Mouse (Mus musculus): ENCODE results near the gene Pam. TPM values are rescaled to one million over a fixed set of nuclear protein-coding genes. Genes with fewer than 3 reads are reported as not detected.

Gene Pam
- total and polyA plus RNA-seq, 2 experiments from 2014 or later = 46.6 to 125 TPM

DNA sequence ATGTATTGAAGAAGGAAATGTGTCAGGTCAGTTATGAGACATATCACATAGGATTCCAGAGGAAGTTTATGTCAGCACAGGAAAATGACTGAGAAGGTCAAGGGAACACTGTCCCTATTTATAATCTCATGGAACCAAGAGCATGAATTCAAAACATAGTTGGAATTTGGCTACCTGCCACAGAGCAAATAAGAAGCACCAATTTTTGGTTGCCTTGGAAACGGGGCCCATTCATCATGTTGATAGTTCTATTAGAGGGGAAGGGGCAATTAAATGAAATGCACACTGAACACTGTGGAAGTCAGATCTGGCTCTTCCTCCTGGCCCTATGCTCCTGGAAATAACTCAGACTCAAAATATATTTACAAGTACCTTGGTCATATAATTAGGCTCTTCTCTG is 173.6 kb downstream of the Pam start:
- H3K27ac ChIP-seq (ENCODE audit: low read depth, low read length) = no peak overlapping the region
- H3K9me3 ChIP-seq (ENCODE audit: low read length) = no peaks in the 10 kb centered on the region
- DNase-seq (ENCODE audit: low spot score) (no peak), ATAC-seq (ENCODE audit: low FRiP score) (no peak)
- H3K9ac ChIP-seq (replicated peaks; ENCODE audit: low read length, poor library complexity, severe bottlenecking) = no peak overlapping the region
- no peak overlapping the region for H3K4me3 ChIP-seq (ENCODE audit: low read depth, low read length)
- 87% methylated on average over 1 of the region's 1 CpGs for WGBS
- no peak for TF ChIP-seq CTCF (IDR thresholded peaks at IDR 0.05)
- H3K4me1 ChIP-seq (ENCODE audit: insufficient read depth, low read length) = no peaks in the 10 kb centered on the region
- no peak overlapping the region for H3K4me2 ChIP-seq (ENCODE audit: low read depth, low read length, poor library complexity, severe bottlenecking)
- H3K27me3 ChIP-seq (ENCODE audit: insufficient read depth, low read length) = no peaks in the 10 kb centered on the region
- no peaks in the 10 kb centered on the region for H3K36me3 ChIP-seq (ENCODE audit: insufficient read depth, low read length)

DNA sequence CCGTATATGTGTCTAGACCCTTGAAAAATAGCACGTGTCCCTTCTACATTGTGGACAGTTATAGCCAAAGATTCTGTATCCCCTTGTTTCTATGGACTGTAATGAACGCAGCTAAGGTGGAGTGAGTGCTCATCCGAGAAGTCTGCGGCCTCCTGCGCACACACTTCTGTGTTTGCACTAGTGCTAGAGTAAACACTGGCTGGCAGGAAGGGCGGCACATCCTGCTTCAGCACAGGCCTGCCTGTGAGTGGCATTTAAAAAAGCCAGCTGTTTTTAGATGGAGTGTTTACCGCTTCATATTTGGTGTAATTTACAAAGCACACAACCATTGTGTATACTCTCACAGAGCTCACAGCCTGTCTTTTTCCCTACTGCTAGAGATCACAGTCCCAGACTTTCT is 177.0 kb downstream of the Pam start:
- WGBS = 81% methylated on average over 8 of the region's 8 CpGs
- Histone ChIP-seq H3K4me2 (ENCODE audit: low read depth, low read length, poor library complexity, severe bottlenecking) (no peak overlapping the region), H3K4me1 (ENCODE audit: insufficient read depth, low read length) (no peaks in the 10 kb centered on the region; the same call in 1 of the 2 replicates), H3K9me3 (ENCODE audit: low read length) (no peaks in the 10 kb centered on the region), H3K27ac (ENCODE audit: low read depth, low read length) (no peak overlapping the region), H3K4me3 (ENCODE audit: low read depth, low read length) (no peak overlapping the region), H3K27me3 (ENCODE audit: insufficient read depth, low read length) (no peaks in the 10 kb centered on the region), H3K9ac (replicated peaks; ENCODE audit: low read length, poor library complexity, severe bottlenecking) (no peak overlapping the region; the same call in 1 of the 2 replicates), H3K36me3 (ENCODE audit: insufficient read depth, low read length) (no peaks in the 10 kb centered on the region)
- no peak for TF ChIP-seq CTCF (IDR thresholded peaks at IDR 0.05)
- ATAC-seq (ENCODE audit: low FRiP score) = no peak
- no peak for DNase-seq (ENCODE audit: low spot score)

DNA sequence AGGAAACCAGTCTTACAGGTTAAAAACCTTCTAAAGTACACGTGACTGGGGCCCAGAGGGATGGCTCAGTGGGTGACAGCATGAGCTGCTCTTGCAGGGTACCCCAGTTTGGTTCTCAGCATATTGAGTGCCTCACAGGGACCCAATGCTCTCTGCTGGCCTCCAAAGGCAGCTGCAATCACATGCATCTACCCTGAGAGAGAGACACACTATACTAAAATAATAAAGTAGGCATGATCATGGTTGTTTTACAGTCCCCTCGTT is 178.5 kb downstream of the Pam start:
- H3K4me1 ChIP-seq (ENCODE audit: insufficient read depth, low read length) = no peaks in the 10 kb centered on the region; the same call in 1 of the 2 replicates
- DNase-seq (ENCODE audit: low spot score) = no peak
- H3K4me2 ChIP-seq (ENCODE audit: low read depth, low read length, poor library complexity, severe bottlenecking) = no peak overlapping the region
- no peak overlapping the region for H3K4me3 ChIP-seq (ENCODE audit: low read depth, low read length)
- H3K36me3 ChIP-seq (ENCODE audit: insufficient read depth, low read length) = no peaks in the 10 kb centered on the region
- H3K9ac ChIP-seq (replicated peaks; ENCODE audit: low read length, poor library complexity, severe bottlenecking) = no peak overlapping the region
- no peaks in the 10 kb centered on the region for H3K27me3 ChIP-seq (ENCODE audit: insufficient read depth, low read length)
- 61% methylated on average over 2 of the region's 2 CpGs for WGBS
- no peaks in the 10 kb centered on the region for H3K9me3 ChIP-seq (ENCODE audit: low read length)
- ATAC-seq (ENCODE audit: low FRiP score) = peak; percentile 69; the same call in 1 of the 2 replicates
- H3K27ac ChIP-seq (ENCODE audit: low read depth, low read length) = peak overlapping the region; percentile 63
- TF ChIP-seq CTCF (IDR thresholded peaks at IDR 0.05) = 0 out of 2 replicates have a peak, but pooled peaks have one; percentile 15

DNA sequence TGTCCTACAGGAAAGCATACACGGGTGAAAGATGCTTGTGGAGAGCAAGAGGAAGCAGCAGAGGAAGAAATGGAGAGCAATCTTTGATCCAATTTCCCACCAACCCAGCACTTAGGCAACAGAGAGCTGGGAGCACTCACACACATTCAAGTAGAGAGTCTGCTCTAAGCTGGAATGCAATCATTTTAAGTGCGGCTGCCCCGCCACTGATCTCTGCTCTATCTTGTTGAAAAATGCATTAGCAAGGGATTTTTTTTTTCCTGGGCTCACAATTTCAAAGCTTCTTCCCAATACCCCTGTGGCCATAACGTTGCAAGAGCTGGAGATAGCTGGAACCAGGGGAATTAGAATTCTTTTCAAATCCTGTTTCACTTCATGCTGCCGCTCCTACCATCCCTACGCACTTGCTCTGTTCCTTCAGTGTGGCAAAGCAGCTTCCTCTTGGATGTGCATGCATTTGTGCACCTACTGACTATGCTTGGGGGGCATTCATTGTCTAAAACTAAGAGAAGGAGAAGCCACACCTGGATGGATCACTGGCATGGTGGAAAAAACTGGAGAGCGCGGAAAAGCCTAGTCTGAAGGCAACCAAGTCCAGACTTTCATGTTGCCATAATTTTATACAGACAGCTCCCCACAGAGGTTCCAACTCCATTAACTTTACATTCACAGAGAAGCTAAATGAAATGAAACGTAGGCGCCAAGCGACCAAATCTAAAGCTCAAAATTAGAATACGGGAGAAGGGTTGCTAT is 179.1 kb downstream of the Pam start:
- H3K9me3 ChIP-seq (ENCODE audit: low read length) = no peaks in the 10 kb centered on the region
- H3K4me1 ChIP-seq (ENCODE audit: insufficient read depth, low read length) = no peaks in the 10 kb centered on the region; the same call in 1 of the 2 replicates
- DNase-seq (ENCODE audit: low spot score) = no peak
- peak; percentile 70 for ATAC-seq (ENCODE audit: low FRiP score)
- no peak overlapping the region for H3K4me2 ChIP-seq (ENCODE audit: low read depth, low read length, poor library complexity, severe bottlenecking)
- H3K9ac ChIP-seq (replicated peaks; ENCODE audit: low read length, poor library complexity, severe bottlenecking) = no peak overlapping the region; the same call in 1 of the 2 replicates
- no peak for TF ChIP-seq CTCF (IDR thresholded peaks at IDR 0.05)
- WGBS = 45% methylated on average over 12 of the region's 12 CpGs
- H3K4me3 ChIP-seq (ENCODE audit: low read depth, low read length) = no peak overlapping the region
- peak overlapping the region; percentile 63 for H3K27ac ChIP-seq (ENCODE audit: low read depth, low read length)
- no peaks in the 10 kb centered on the region for H3K27me3 ChIP-seq (ENCODE audit: insufficient read depth, low read length)
- no peaks in the 10 kb centered on the region for H3K36me3 ChIP-seq (ENCODE audit: insufficient read depth, low read length)

DNA sequence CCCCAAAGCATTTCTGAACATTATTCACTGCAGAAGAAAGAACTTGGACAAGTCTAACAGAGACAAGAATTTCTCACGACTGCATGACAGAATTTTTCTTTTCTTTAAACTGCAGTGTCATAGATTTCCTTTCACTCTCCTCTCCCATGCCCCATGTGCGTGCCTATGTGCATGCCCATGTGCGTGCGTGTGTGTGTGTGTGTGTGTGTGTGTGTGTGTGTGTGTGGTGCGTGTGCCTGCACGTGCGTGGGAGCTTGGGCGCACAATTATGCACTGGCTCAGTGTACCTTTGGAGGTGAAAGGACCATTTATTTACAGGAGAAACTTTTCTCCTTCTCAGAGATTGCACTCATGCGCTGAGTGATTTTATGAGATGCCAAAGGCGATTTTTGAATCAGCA is 179.7 kb downstream of the Pam start:
- DNase-seq (ENCODE audit: low spot score) (no peak), ATAC-seq (ENCODE audit: low FRiP score) (no peak)
- no peak for TF ChIP-seq CTCF (IDR thresholded peaks at IDR 0.05)
- no peaks in the 10 kb centered on the region for H3K27me3 ChIP-seq (ENCODE audit: insufficient read depth, low read length)
- H3K27ac ChIP-seq (ENCODE audit: low read depth, low read length) = peak overlapping the region; percentile 57; the same call in 1 of the 2 replicates
- H3K4me1 ChIP-seq (ENCODE audit: insufficient read depth, low read length) = no peaks in the 10 kb centered on the region; the same call in 1 of the 2 replicates
- no peaks in the 10 kb centered on the region for H3K9me3 ChIP-seq (ENCODE audit: low read length)
- no peak overlapping the region for H3K4me2 ChIP-seq (ENCODE audit: low read depth, low read length, poor library complexity, severe bottlenecking)
- H3K4me3 ChIP-seq (ENCODE audit: low read depth, low read length) = no peak overlapping the region
- H3K9ac ChIP-seq (replicated peaks; ENCODE audit: low read length, poor library complexity, severe bottlenecking) = no peak overlapping the region
- WGBS = 74% methylated on average over 10 of the region's 10 CpGs
- H3K36me3 ChIP-seq (ENCODE audit: insufficient read depth, low read length) = no peaks in the 10 kb centered on the region

DNA sequence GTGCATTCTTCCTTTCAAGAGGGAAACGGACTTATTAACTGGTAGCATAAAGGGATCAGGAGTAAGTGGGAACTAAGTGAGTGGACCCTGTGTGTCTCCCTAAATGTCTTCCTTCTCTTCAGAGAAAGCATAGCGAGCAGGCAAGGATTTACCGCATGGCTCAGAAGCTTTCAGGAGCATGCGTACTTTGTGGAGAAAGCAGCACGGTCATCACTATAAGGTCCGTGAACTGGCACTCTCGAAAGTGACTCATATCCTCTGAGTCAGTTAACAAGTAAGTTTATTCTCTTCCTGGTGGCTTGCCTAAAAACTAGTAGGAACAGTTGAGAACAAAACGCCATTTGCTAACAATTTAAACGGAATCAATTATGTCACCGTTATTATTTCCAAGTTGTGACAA is 184.6 kb downstream of the Pam start:
- Histone ChIP-seq H3K27ac (ENCODE audit: low read depth, low read length) (no peak overlapping the region), H3K4me2 (ENCODE audit: low read depth, low read length, poor library complexity, severe bottlenecking) (no peak overlapping the region), H3K27me3 (ENCODE audit: insufficient read depth, low read length) (no peaks in the 10 kb centered on the region), H3K4me1 (ENCODE audit: insufficient read depth, low read length) (no peaks in the 10 kb centered on the region), H3K9ac (replicated peaks; ENCODE audit: low read length, poor library complexity, severe bottlenecking) (no peak overlapping the region), H3K4me3 (ENCODE audit: low read depth, low read length) (no peak overlapping the region), H3K9me3 (ENCODE audit: low read length) (no peaks in the 10 kb centered on the region), H3K36me3 (ENCODE audit: insufficient read depth, low read length) (no peaks in the 10 kb centered on the region)
- TF ChIP-seq CTCF (IDR thresholded peaks at IDR 0.05) = no peak
- 93% methylated on average over 10 of the region's 10 CpGs for WGBS
- ATAC-seq (ENCODE audit: low FRiP score) (no peak), DNase-seq (ENCODE audit: low spot score) (no peak)

Data from midbrain, postnatal 0 days (tissue).